Mouse (Mus musculus) heart, embryonic 12.5 days (tissue): ENCODE results near the gene Ccdc6. TPM values are rescaled to one million over a fixed set of nuclear protein-coding genes. Genes with fewer than 3 reads are reported as not detected.

Source experiments
- ATAC-seq: fragments of 200-750 bp; cut with Nextera tagmentation; 2 replicates; pipeline ENCODE4 v1.8.0; 2017; ENCODE audit warnings: moderate TSS enrichment, moderate library complexity; ENCODE audit not compliant: insufficient number of reproducible peaks, low FRiP score
- H3K27ac ChIP-seq: fragments of 300-500 bp; sonication (generic); 2 replicates; pipeline ENCODE4 v1.5.1; 2016; ENCODE audit warnings: mild to moderate bottlenecking, moderate library complexity; ENCODE audit not compliant: poor library complexity, severe bottlenecking
- H3K27me3 ChIP-seq: fragments of 300-500 bp; sonication (generic); replicated peaks from 2 replicates; pipeline ENCODE4 v1.6.1; 2016; ENCODE audit warnings: mild to moderate bottlenecking, moderate library complexity
- H3K36me3 ChIP-seq: fragments of 300-500 bp; sonication (generic); 2 replicates; pipeline ENCODE4 v1.6.1; 2016; ENCODE audit warnings: mild to moderate bottlenecking, moderate library complexity
- H3K4me1 ChIP-seq: fragments of 300-500 bp; sonication (generic); replicated peaks from 2 replicates; pipeline ENCODE4 v1.6.1; 2016; ENCODE audit warnings: mild to moderate bottlenecking
- H3K4me2 ChIP-seq: fragments of 300-500 bp; sonication (generic); 2 replicates; pipeline ENCODE4 v1.6.1; 2016; ENCODE audit warnings: mild to moderate bottlenecking, moderate library complexity
- H3K4me3 ChIP-seq: fragments of 300-500 bp; sonication (generic); 2 replicates; pipeline ENCODE4 v1.5.1; 2016; ENCODE audit warnings: mild to moderate bottlenecking
- H3K9ac ChIP-seq: fragments of 300-500 bp; sonication (generic); 2 replicates; pipeline ENCODE4 v1.6.1; 2016; ENCODE audit warnings: mild to moderate bottlenecking, moderate library complexity
- H3K9me3 ChIP-seq: fragments of 300-500 bp; sonication (generic); replicated peaks from 2 replicates; pipeline ENCODE4 v1.6.1; 2016; ENCODE audit warnings: mild to moderate bottlenecking, moderate library complexity
- WGBS: fragments of 180-500 bp; shearing (Covaris S2); methylation state at CpG from one replicate; pipeline ENCODE4 v1.1.7; 2016; 5-methylcytosine and 5-hydroxymethylcytosine counted together
- polyA plus RNA-seq: library from polyadenylated mRNA; unstranded; fragments of >200 nt; fragmentation: Nextera tagmentation; extraction: Ambion mirVana; gene quantifications from 2 replicates; pipeline ENCODE4 v1.2.1, GENCODE M21; 2016

Ccdc6 gene
- polyA plus RNA-seq, 1 experiment from 2014 or later = 16.2 TPM

- no peak overlapping the region for H3K4me2 ChIP-seq
- ATAC-seq = no peak
- H3K9me3 ChIP-seq = peaks cover 15% of the 10 kb centered on the region
- H3K4me3 ChIP-seq = no peak overlapping the region
- no peaks in the 10 kb centered on the region for H3K27me3 ChIP-seq
- H3K4me1 ChIP-seq = no peaks in the 10 kb centered on the region
- no peaks in the 10 kb centered on the region for H3K36me3 ChIP-seq
- H3K27ac ChIP-seq = no peak overlapping the region
- no peak overlapping the region for H3K9ac ChIP-seq
- WGBS = 62% methylated on average over 6 of the region's 6 CpGs
These were observed 29.5 kb upstream of the Ccdc6 start for GRCm38 (mm10) chr10:70067169-70068115.

GRCm38 (mm10) chr10:70069321-70069720 lies 27.6 kb upstream of the Ccdc6 start:
- Histone ChIP-seq H3K36me3 (no peaks in the 10 kb centered on the region), H3K27me3 (no peaks in the 10 kb centered on the region), H3K27ac (no peak overlapping the region), H3K4me3 (no peak overlapping the region), H3K9me3 (peaks cover 15% of the 10 kb centered on the region), H3K4me1 (no peaks in the 10 kb centered on the region), H3K9ac (no peak overlapping the region), H3K4me2 (no peak overlapping the region)
- no peak for ATAC-seq
- WGBS = 42% methylated on average over 6 of the region's 6 CpGs

- Histone ChIP-seq H3K9me3 (peaks cover 8% of the 10 kb centered on the region; the same call in 1 of the 2 replicates), H3K4me2 (no peak overlapping the region), H3K36me3 (no peaks in the 10 kb centered on the region), H3K4me3 (no peak overlapping the region), H3K27me3 (no peaks in the 10 kb centered on the region), H3K9ac (no peak overlapping the region), H3K27ac (no peak overlapping the region), H3K4me1 (no peaks in the 10 kb centered on the region)
- WGBS = 82% methylated on average over 4 of the region's 4 CpGs
- no peak for ATAC-seq
These were observed 25.6 kb upstream of the Ccdc6 start for GRCm38 (mm10) chr10:70071334-70071733.

GRCm38 (mm10) chr10:70077452-70077851 lies 19.5 kb upstream of the Ccdc6 start:
- Histone ChIP-seq H3K9me3 (no peaks in the 10 kb centered on the region), H3K4me1 (peaks cover 18% of the 10 kb centered on the region), H3K27ac (no peak overlapping the region), H3K36me3 (no peaks in the 10 kb centered on the region), H3K4me2 (no peak overlapping the region), H3K9ac (no peak overlapping the region), H3K27me3 (no peaks in the 10 kb centered on the region), H3K4me3 (no peak overlapping the region)
- no peak for ATAC-seq
- WGBS = 66% methylated on average over 4 of the region's 4 CpGs

- peak; percentile 69; the same call in 1 of the 2 replicates for ATAC-seq
- Histone ChIP-seq H3K4me1 (peaks cover 31% of the 10 kb centered on the region), H3K27ac (peak overlapping the region; percentile 83), H3K27me3 (no peaks in the 10 kb centered on the region), H3K4me3 (no peak overlapping the region), H3K9me3 (no peaks in the 10 kb centered on the region), H3K9ac (no peak overlapping the region), H3K4me2 (no peak overlapping the region), H3K36me3 (no peaks in the 10 kb centered on the region)
- WGBS = 65% methylated on average over 8 of the region's 8 CpGs
These were observed 16.0 kb upstream of the Ccdc6 start for GRCm38 (mm10) chr10:70080908-70081307.

GRCm38 (mm10) chr10:70081564-70082175 lies 15.3 kb upstream of the Ccdc6 start:
- Histone ChIP-seq H3K9me3 (no peaks in the 10 kb centered on the region), H3K27ac (peak overlapping the region; percentile 83), H3K9ac (no peak overlapping the region), H3K4me3 (no peak overlapping the region), H3K27me3 (no peaks in the 10 kb centered on the region), H3K4me2 (peak overlapping the region; percentile 5; the same call in 1 of the 2 replicates), H3K4me1 (peaks cover 32% of the 10 kb centered on the region), H3K36me3 (no peaks in the 10 kb centered on the region)
- 38% methylated on average over 19 of the region's 19 CpGs for WGBS
- peak; percentile 60; the same call in 1 of the 2 replicates for ATAC-seq

- 82% methylated on average over 5 of the region's 5 CpGs for WGBS
- no peak overlapping the region for H3K4me3 ChIP-seq
- no peak overlapping the region for H3K4me2 ChIP-seq
- no peaks in the 10 kb centered on the region for H3K36me3 ChIP-seq
- no peak overlapping the region for H3K27ac ChIP-seq
- H3K9me3 ChIP-seq = peaks cover 8% of the 10 kb centered on the region; the same call in 1 of the 2 replicates
- H3K9ac ChIP-seq = no peak overlapping the region
- no peaks in the 10 kb centered on the region for H3K27me3 ChIP-seq
- no peak for ATAC-seq
- H3K4me1 ChIP-seq = peaks cover 32% of the 10 kb centered on the region
These were observed 13.7 kb upstream of the Ccdc6 start for GRCm38 (mm10) chr10:70083241-70083640.

GRCm38 (mm10) chr10:70085256-70085961 lies 11.5 kb upstream of the Ccdc6 start:
- peaks cover 8% of the 10 kb centered on the region; the same call in 1 of the 2 replicates for H3K9me3 ChIP-seq
- no peak overlapping the region for H3K4me2 ChIP-seq
- no peak overlapping the region for H3K4me3 ChIP-seq
- H3K27me3 ChIP-seq = no peaks in the 10 kb centered on the region
- 57% methylated on average over 12 of the region's 12 CpGs for WGBS
- no peak for ATAC-seq
- no peak overlapping the region for H3K9ac ChIP-seq
- no peak overlapping the region for H3K27ac ChIP-seq
- H3K36me3 ChIP-seq = no peaks in the 10 kb centered on the region
- H3K4me1 ChIP-seq = peaks cover 29% of the 10 kb centered on the region

GRCm38 (mm10) chr10:70088788-70089187 lies 8.1 kb upstream of the Ccdc6 start:
- Histone ChIP-seq H3K27me3 (no peaks in the 10 kb centered on the region), H3K4me2 (no peak overlapping the region), H3K4me1 (peaks cover 19% of the 10 kb centered on the region), H3K27ac (no peak overlapping the region), H3K9me3 (peaks cover 8% of the 10 kb centered on the region; the same call in 1 of the 2 replicates), H3K36me3 (no peaks in the 10 kb centered on the region), H3K9ac (no peak overlapping the region), H3K4me3 (no peak overlapping the region)
- no peak for ATAC-seq
- 87% methylated on average over 5 of the region's 5 CpGs for WGBS

GRCm38 (mm10) chr10:70091876-70092462 lies 5.0 kb upstream of the Ccdc6 start:
- 67% methylated on average over 4 of the region's 4 CpGs for WGBS
- no peaks in the 10 kb centered on the region for H3K36me3 ChIP-seq

More at GRCm38 (mm10) chr10:70091876-70092462, 5.0 kb upstream of the Ccdc6 start:
- Histone ChIP-seq H3K4me2 (no peak overlapping the region), H3K4me3 (no peak overlapping the region), H3K9me3 (peaks cover 8% of the 10 kb centered on the region; the same call in 1 of the 2 replicates), H3K27me3 (no peaks in the 10 kb centered on the region), H3K4me1 (peaks cover 20% of the 10 kb centered on the region), H3K9ac (no peak overlapping the region), H3K27ac (no peak overlapping the region)
- ATAC-seq = no peak
